Mouse (Mus musculus) gastrocnemius, adult 2 months (tissue): Measurements from ENCODE around the gene 1700016D06Rik. TPM values are rescaled to one million over a fixed set of nuclear protein-coding genes. Genes with fewer than 3 reads are reported as not detected.

Source experiments
- DNase-seq: peaks from one replicate; pipeline ENCODE4 v3.0.0; 2022
- H3K27ac ChIP-seq: fragments of 200-600 bp; 2 replicates; pipeline ENCODE4 v1.8.1; 2022; ENCODE audit warnings: mild to moderate bottlenecking
- H3K4me3 ChIP-seq: fragments of 200-600 bp; 2 replicates; pipeline ENCODE4 v1.8.1; 2022; ENCODE audit warnings: mild to moderate bottlenecking, moderate library complexity
- CTCF ChIP-seq: fragments of 200-600 bp; IDR thresholded peaks from 2 replicates; pipeline ENCODE4 v1.8.1; 2022; ENCODE audit warnings: antibody characterized with exemption, mild to moderate bottlenecking, moderate library complexity
- intact Hi-C: fragments of 180-260 bp; cut with DNase I; formaldehyde crosslinking; loops from one replicate; pipeline ENCODE4 v1.15.1; 2025
- microRNA-seq: library from miRNA; unstranded; fragments of <30 nt; microRNA quantifications from one replicate; pipeline ENCODE4 v1.2.0, GENCODE M21; 2021
- total RNA-seq, 2 experiments: library from RNA; stranded (reverse); gene quantifications; 2 replicates each; pipeline ENCODE4 v1.2.3; 2021

Gene 1700016D06Rik
- total RNA-seq, 2 experiments from 2014 or later: not detected

- no peak for DNase-seq
- intact Hi-C loops: no loop called here
- no peak overlapping the region for H3K4me3 ChIP-seq
- H3K27ac ChIP-seq: peak overlapping the region; percentile 61
- no peak for TF ChIP-seq CTCF
Measured at GRCm38 (mm10) chr8:11627717-11628116, 73.1 kb downstream of the 1700016D06Rik start.

- no peak overlapping the region for H3K27ac ChIP-seq
- H3K4me3 ChIP-seq: no peak overlapping the region
- intact Hi-C loops: no loop called here
- no peak for DNase-seq
- no peak for TF ChIP-seq CTCF
Measured at GRCm38 (mm10) chr8:11625084-11625483, 75.8 kb downstream of the 1700016D06Rik start.

- intact Hi-C loops: loop anchor here (5.0 to 10.0 kb wide), 3 partner anchors 72 to 194 kb away; no protein-coding TSS in a partner anchor
- Histone ChIP-seq H3K27ac (no peak overlapping the region), H3K4me3 (no peak overlapping the region)
- TF ChIP-seq CTCF: no peak
- DNase-seq: no peak
Measured at GRCm38 (mm10) chr8:11619091-11619490, 81.8 kb downstream of the 1700016D06Rik start.

GRCm38 (mm10) chr8:11618063-11618462 is 82.8 kb downstream of the 1700016D06Rik start:
- intact Hi-C loops: loop anchor here (5.0 to 10.0 kb wide), 3 partner anchors 71 to 193 kb away; no protein-coding TSS in a partner anchor
- TF ChIP-seq CTCF: no peak
- H3K27ac ChIP-seq: no peak overlapping the region
- no peak overlapping the region for H3K4me3 ChIP-seq
- DNase-seq: no peak

GRCm38 (mm10) chr8:11616294-11616693 is 84.6 kb downstream of the 1700016D06Rik start:
- intact Hi-C loops: loop anchor here (5.0 to 10.0 kb wide), 3 partner anchors 69 to 191 kb away; no protein-coding TSS in a partner anchor
- no peak overlapping the region for H3K27ac ChIP-seq
- no peak overlapping the region for H3K4me3 ChIP-seq
- TF ChIP-seq CTCF: peak; percentile 81
- DNase-seq: peak; percentile 57

GRCm38 (mm10) chr8:11614126-11614835 is 86.6 kb downstream of the 1700016D06Rik start:
- intact Hi-C loops: loop anchor here (10.0 kb wide), 1 partner anchor 189 kb away; no protein-coding TSS in a partner anchor
- no peak for TF ChIP-seq CTCF
- no peak overlapping the region for H3K4me3 ChIP-seq
- no peak for DNase-seq
- H3K27ac ChIP-seq: peak overlapping the region; percentile 6; the same call in 1 of the 2 replicates

GRCm38 (mm10) chr8:11608848-11609247 is 92.0 kb downstream of the 1700016D06Rik start:
- TF ChIP-seq CTCF: no peak
- intact Hi-C loops: no loop called here
- no peak overlapping the region for H3K27ac ChIP-seq
- no peak overlapping the region for H3K4me3 ChIP-seq
- DNase-seq: no peak

Small RNA genes lying within 50 kb of the gene (microRNA-seq; reads per million reads assigned to microRNA genes)
- gene Mir7238: not detected

Other genes with a start within 250 kb of the 1700016D06Rik start
- gene Rab20, start 222.4 kb downstream of the 1700016D06Rik start, total RNA-seq: 1 to 10 TPM; 1.3 to 2.5 TPM
- gene Naxd, start 203.6 kb downstream of the 1700016D06Rik start, total RNA-seq: 10 to 100 TPM; 28.1 to 31.2 TPM
- 10 to 100 TPM; 13.8 to 19.4 TPM for gene Cars2, start 150.3 kb downstream of the 1700016D06Rik start, total RNA-seq
- 10 to 100 TPM; 15.5 to 19.9 TPM for gene Ing1, start 145.5 kb downstream of the 1700016D06Rik start, total RNA-seq
- gene Ankrd10, start 65.3 kb downstream of the 1700016D06Rik start, total RNA-seq: 10 to 100 TPM; 15.3 to 16.0 TPM
- 10 to 100 TPM; 30.3 to 50.9 TPM for gene Arhgef7, start 26.7 kb upstream of the 1700016D06Rik start, total RNA-seq
- not detected for gene Tex29, start 139.4 kb upstream of the 1700016D06Rik start, total RNA-seq